Mouse (Mus musculus): Measurements from ENCODE around the gene Otos.

GRCm38 (mm10) chr1:92638736-92639135 is 9.9 kb downstream of the Otos start:
- TF ChIP-seq CTCF (IDR thresholded peaks at IDR 0.05; ENCODE audit: extremely low read depth, insufficient read depth, low read length), result no peak
- TF ChIP-seq POLR2A (IDR thresholded peaks at IDR 0.05; ENCODE audit: extremely low read depth, insufficient read depth, low read length), result no peak
